Mouse (Mus musculus) cortical plate, adult 2 months (tissue): ENCODE data around the gene Tmem211.

Source experiments
- CTCF ChIP-seq: fragments of 200-500 bp; IDR thresholded peaks from 2 replicates; pipeline ENCODE4 v1.5.1; 2011; ENCODE audit warnings: mild to moderate bottlenecking, control low read depth, low read length; ENCODE audit not compliant: insufficient read depth; ENCODE audit errors: extremely low read depth
- POLR2A ChIP-seq: fragments of 200-500 bp; IDR thresholded peaks from 2 replicates; pipeline ENCODE4 v1.6.1; 2011; ENCODE audit warnings: mild to moderate bottlenecking, low read length, control low read depth; ENCODE audit not compliant: insufficient read depth; ENCODE audit errors: extremely low read depth

GRCm38 (mm10) chr5:113204193-113204592, 22.5 kb upstream of the Tmem211 start:
- TF ChIP-seq CTCF (no peak), POLR2A (no peak)
